Mouse (Mus musculus): Measurements from ENCODE around the gene Rhno1. TPM values are rescaled to one million over a fixed set of nuclear protein-coding genes. Genes with fewer than 3 reads are reported as not detected.
"Not testable (repeated sequence)": the region's sequence is repeated elsewhere in the genome, so short reads cannot be mapped to it uniquely, and the experiment has no call there.

The Rhno1 gene
- polyA plus RNA-seq, 1 experiment from 2014 or later, result 95.7 TPM

- 73% methylated on average over 1 of the region's 1 CpGs for WGBS
- peak; percentile 86 for ATAC-seq
- H3K4me2 ChIP-seq (ENCODE audit: low read depth, low read length), result no peak overlapping the region; the same call in 1 of the 2 replicates
- H3K27me3 ChIP-seq (replicated peaks; ENCODE audit: control insufficient read depth, insufficient read depth, low read length), result no peaks in the 10 kb centered on the region
- H3K9ac ChIP-seq (ENCODE audit: low read depth, low read length), result 0 out of 2 replicates have a peak overlapping the region, but pooled peaks have one; percentile 48
- no peaks in the 10 kb centered on the region for H3K9me3 ChIP-seq (ENCODE audit: control insufficient read depth, low read length)
- H3K27ac ChIP-seq (ENCODE audit: low read length), result peak overlapping the region; percentile 72; the same call in 1 of the 2 replicates
- H3K4me1 ChIP-seq (ENCODE audit: control insufficient read depth, insufficient read depth, low read length), result peaks cover 4% of the 10 kb centered on the region; the same call in 1 of the 2 replicates
- H3K36me3 ChIP-seq (ENCODE audit: control insufficient read depth, insufficient read depth, low read length), result no peaks in the 10 kb centered on the region
- H3K4me3 ChIP-seq (ENCODE audit: low read length), result no peak overlapping the region
Measured at GRCm38 (mm10) chr6:128389185-128389584, 26.5 kb upstream of the Rhno1 start.

GRCm38 (mm10) chr6:128385026-128385425 is 22.3 kb upstream of the Rhno1 start:
- H3K27me3 ChIP-seq (replicated peaks; ENCODE audit: control insufficient read depth, insufficient read depth, low read length), result no peaks in the 10 kb centered on the region
- no peak overlapping the region for H3K9ac ChIP-seq (ENCODE audit: low read depth, low read length)
- H3K4me3 ChIP-seq (ENCODE audit: low read length), result no peak overlapping the region
- H3K9me3 ChIP-seq (ENCODE audit: control insufficient read depth, low read length), result no peaks in the 10 kb centered on the region
- 69% methylated on average over 1 of the region's 1 CpGs for WGBS
- no peak overlapping the region for H3K4me2 ChIP-seq (ENCODE audit: low read depth, low read length)
- no peaks in the 10 kb centered on the region for H3K36me3 ChIP-seq (ENCODE audit: control insufficient read depth, insufficient read depth, low read length)
- H3K4me1 ChIP-seq (ENCODE audit: control insufficient read depth, insufficient read depth, low read length), result peaks cover 4% of the 10 kb centered on the region; the same call in 1 of the 2 replicates
- ATAC-seq, result peak; percentile 47; the same call in 1 of the 2 replicates
- H3K27ac ChIP-seq (ENCODE audit: low read length), result no peak overlapping the region

GRCm38 (mm10) chr6:128383752-128384151 is 21.0 kb upstream of the Rhno1 start:
- no peak overlapping the region for H3K4me3 ChIP-seq (ENCODE audit: low read length)
- 78% methylated on average over 7 of the region's 7 CpGs for WGBS
- H3K9ac ChIP-seq (ENCODE audit: low read depth, low read length), result no peak overlapping the region
- H3K4me1 ChIP-seq (ENCODE audit: control insufficient read depth, insufficient read depth, low read length), result peaks cover under 1% of the 10 kb centered on the region; the same call in 1 of the 2 replicates
- no peak for ATAC-seq
- no peak overlapping the region for H3K27ac ChIP-seq (ENCODE audit: low read length)
- no peaks in the 10 kb centered on the region for H3K9me3 ChIP-seq (ENCODE audit: control insufficient read depth, low read length)
- no peaks in the 10 kb centered on the region for H3K36me3 ChIP-seq (ENCODE audit: control insufficient read depth, insufficient read depth, low read length)
- no peaks in the 10 kb centered on the region for H3K27me3 ChIP-seq (replicated peaks; ENCODE audit: control insufficient read depth, insufficient read depth, low read length)
- H3K4me2 ChIP-seq (ENCODE audit: low read depth, low read length), result no peak overlapping the region

GRCm38 (mm10) chr6:128381254-128381653 is 18.5 kb upstream of the Rhno1 start:
- H3K9me3 ChIP-seq (ENCODE audit: control insufficient read depth, low read length), result no peaks in the 10 kb centered on the region
- ATAC-seq, result no peak
- whole genome bisulfite sequencing, result 65% methylated on average over 3 of the region's 3 CpGs

GRCm38 (mm10) chr6:128380594-128381167 is 18.0 kb upstream of the Rhno1 start:
- not testable (repeated sequence) for H3K36me3 ChIP-seq (ENCODE audit: control insufficient read depth, insufficient read depth, low read length); H3K9ac ChIP-seq (ENCODE audit: low read depth, low read length); H3K4me2 ChIP-seq (ENCODE audit: low read depth, low read length); H3K4me1 ChIP-seq (ENCODE audit: control insufficient read depth, insufficient read depth, low read length); H3K4me3 ChIP-seq (ENCODE audit: low read length); ATAC-seq; H3K27me3 ChIP-seq (replicated peaks; ENCODE audit: control insufficient read depth, insufficient read depth, low read length); H3K27ac ChIP-seq (ENCODE audit: low read length); H3K9me3 ChIP-seq (ENCODE audit: control insufficient read depth, low read length)
- WGBS, result 69% methylated on average over 1 of the region's 1 CpGs

More at GRCm38 (mm10) chr6:128381254-128381653, 18.5 kb upstream of the Rhno1 start:
- no peak overlapping the region for H3K27ac ChIP-seq (ENCODE audit: low read length)
- no peak overlapping the region for H3K4me3 ChIP-seq (ENCODE audit: low read length)
- H3K4me2 ChIP-seq (ENCODE audit: low read depth, low read length), result no peak overlapping the region
- no peaks in the 10 kb centered on the region for H3K27me3 ChIP-seq (replicated peaks; ENCODE audit: control insufficient read depth, insufficient read depth, low read length)
- H3K4me1 ChIP-seq (ENCODE audit: control insufficient read depth, insufficient read depth, low read length), result no peaks in the 10 kb centered on the region
- H3K9ac ChIP-seq (ENCODE audit: low read depth, low read length), result no peak overlapping the region
- H3K36me3 ChIP-seq (ENCODE audit: control insufficient read depth, insufficient read depth, low read length), result no peaks in the 10 kb centered on the region

GRCm38 (mm10) chr6:128379636-128380035 is 16.9 kb upstream of the Rhno1 start:
- ATAC-seq, result no peak
- Histone ChIP-seq H3K9me3 (ENCODE audit: control insufficient read depth, low read length) (no peaks in the 10 kb centered on the region), H3K9ac (ENCODE audit: low read depth, low read length) (no peak overlapping the region), H3K4me1 (ENCODE audit: control insufficient read depth, insufficient read depth, low read length) (no peaks in the 10 kb centered on the region), H3K27me3 (replicated peaks; ENCODE audit: control insufficient read depth, insufficient read depth, low read length) (no peaks in the 10 kb centered on the region), H3K27ac (ENCODE audit: low read length) (no peak overlapping the region), H3K36me3 (ENCODE audit: control insufficient read depth, insufficient read depth, low read length) (no peaks in the 10 kb centered on the region; the same call in 1 of the 2 replicates), H3K4me3 (ENCODE audit: low read length) (no peak overlapping the region), H3K4me2 (ENCODE audit: low read depth, low read length) (no peak overlapping the region)
- 83% methylated on average over 16 of the region's 16 CpGs for WGBS

GRCm38 (mm10) chr6:128376371-128377085 is 13.8 kb upstream of the Rhno1 start:
- no peak for ATAC-seq
- WGBS, result 89% methylated on average over 17 of the region's 17 CpGs
- Histone ChIP-seq H3K36me3 (ENCODE audit: control insufficient read depth, insufficient read depth, low read length) (peaks cover 19% of the 10 kb centered on the region), H3K9ac (ENCODE audit: low read depth, low read length) (no peak overlapping the region), H3K4me1 (ENCODE audit: control insufficient read depth, insufficient read depth, low read length) (no peaks in the 10 kb centered on the region), H3K4me2 (ENCODE audit: low read depth, low read length) (no peak overlapping the region), H3K27ac (ENCODE audit: low read length) (no peak overlapping the region), H3K9me3 (ENCODE audit: control insufficient read depth, low read length) (no peaks in the 10 kb centered on the region), H3K4me3 (ENCODE audit: low read length) (no peak overlapping the region), H3K27me3 (replicated peaks; ENCODE audit: control insufficient read depth, insufficient read depth, low read length) (no peaks in the 10 kb centered on the region)

- ATAC-seq, result 0 out of 2 replicates have a peak, but pooled peaks have one; percentile 45
- Histone ChIP-seq H3K4me1 (ENCODE audit: control insufficient read depth, insufficient read depth, low read length) (no peaks in the 10 kb centered on the region), H3K27ac (ENCODE audit: low read length) (no peak within 1 kb of the TSS), H3K9ac (ENCODE audit: low read depth, low read length) (no peak within 1 kb of the TSS), H3K4me2 (ENCODE audit: low read depth, low read length) (no peak within 1 kb of the TSS), H3K9me3 (ENCODE audit: control insufficient read depth, low read length) (no peaks in the 10 kb centered on the region), H3K36me3 (ENCODE audit: control insufficient read depth, insufficient read depth, low read length) (peaks cover 27% of the 10 kb centered on the region), H3K4me3 (ENCODE audit: low read length) (no peak within 1 kb of the TSS), H3K27me3 (replicated peaks; ENCODE audit: control insufficient read depth, insufficient read depth, low read length) (no peaks in the 10 kb centered on the region)
- 43% methylated on average over 6 of the region's 6 CpGs for WGBS
Measured at GRCm38 (mm10) chr6:128375192-128375591, 12.5 kb upstream of the Rhno1 start, which contains the start of the genes Tex52 and Gm44596. Gene Tex52, plus strand, starts transcription at chr6:128375456. Gene Gm44596, plus strand, starts transcription at chr6:128375503.

- ATAC-seq, result no peak
- Histone ChIP-seq H3K27ac (ENCODE audit: low read length) (no peak overlapping the region), H3K4me3 (ENCODE audit: low read length) (no peak overlapping the region), H3K4me2 (ENCODE audit: low read depth, low read length) (no peak overlapping the region), H3K36me3 (ENCODE audit: control insufficient read depth, insufficient read depth, low read length) (peaks cover 46% of the 10 kb centered on the region), H3K4me1 (ENCODE audit: control insufficient read depth, insufficient read depth, low read length) (no peaks in the 10 kb centered on the region), H3K9ac (ENCODE audit: low read depth, low read length) (no peak overlapping the region), H3K27me3 (replicated peaks; ENCODE audit: control insufficient read depth, insufficient read depth, low read length) (no peaks in the 10 kb centered on the region), H3K9me3 (ENCODE audit: control insufficient read depth, low read length) (no peaks in the 10 kb centered on the region)
- 91% methylated on average over 5 of the region's 5 CpGs for WGBS
Measured at GRCm38 (mm10) chr6:128370040-128370439, 7.3 kb upstream of the Rhno1 start.
